Mouse (Mus musculus) induced T-regulatory cell, adult 2 months (primary cell): ENCODE results near the gene Sufu.
A peak's percentile ranks its signal among the peaks of the same experiment; 100 is the strongest.

Experiments used
- DNase-seq: peaks from one replicate; pipeline ENCODE4 v3.0.0-alpha.2; 2012; ENCODE audit warnings: low read depth

The Sufu gene

GRCm38 (mm10) chr19:46433712-46434111, 37.0 kb downstream of the Sufu start:
- DNase-seq = no peak

GRCm38 (mm10) chr19:46434148-46434547, 37.5 kb downstream of the Sufu start:
- DNase-seq = no peak

- DNase-seq = no peak
Measured at GRCm38 (mm10) chr19:46434591-46434990, 37.9 kb downstream of the Sufu start.

- DNase-seq = peak; percentile 55
Measured at GRCm38 (mm10) chr19:46435492-46435891, 38.8 kb downstream of the Sufu start.

GRCm38 (mm10) chr19:46443509-46443908, 46.8 kb downstream of the Sufu start:
- DNase-seq = no peak

- peak; percentile 89 for DNase-seq
Measured at GRCm38 (mm10) chr19:46444209-46444608, 47.5 kb downstream of the Sufu start.

- no peak for DNase-seq
Measured at GRCm38 (mm10) chr19:46445641-46446040, 48.9 kb downstream of the Sufu start.

- DNase-seq = no peak
Measured at GRCm38 (mm10) chr19:46446436-46447020, 49.8 kb downstream of the Sufu start.

GRCm38 (mm10) chr19:46447110-46447509, 50.4 kb downstream of the Sufu start:
- no peak for DNase-seq

GRCm38 (mm10) chr19:46447911-46448310, 51.2 kb downstream of the Sufu start:
- DNase-seq = no peak

- no peak for DNase-seq
Measured at GRCm38 (mm10) chr19:46449261-46450005, 52.7 kb downstream of the Sufu start.

- DNase-seq = peak; percentile 74
Measured at GRCm38 (mm10) chr19:46452052-46452827, 55.5 kb downstream of the Sufu start.

- no peak for DNase-seq
Measured at GRCm38 (mm10) chr19:46452916-46453315, 56.2 kb downstream of the Sufu start.

- no peak for DNase-seq
Measured at GRCm38 (mm10) chr19:46454126-46454880, 57.6 kb downstream of the Sufu start.

- no peak for DNase-seq
Measured at GRCm38 (mm10) chr19:46455032-46455431, 58.3 kb downstream of the Sufu start.

- no peak for DNase-seq
Measured at GRCm38 (mm10) chr19:46455556-46455955, 58.9 kb downstream of the Sufu start.

GRCm38 (mm10) chr19:46456018-46456735, 59.5 kb downstream of the Sufu start:
- DNase-seq = no peak

GRCm38 (mm10) chr19:46457798-46458197, 61.1 kb downstream of the Sufu start:
- no peak for DNase-seq

GRCm38 (mm10) chr19:46459256-46459655, 62.6 kb downstream of the Sufu start:
- no peak for DNase-seq

- DNase-seq = no peak
Measured at GRCm38 (mm10) chr19:46459889-46460288, 63.2 kb downstream of the Sufu start.

GRCm38 (mm10) chr19:46462574-46462973, 65.9 kb downstream of the Sufu start:
- no peak for DNase-seq

- no peak for DNase-seq
Measured at GRCm38 (mm10) chr19:46463446-46463845, 66.8 kb downstream of the Sufu start.
